Mouse (Mus musculus) c-Kit-positive CD71-positive TER-119-positive erythroid progenitor cells, embryonic 14.5 days (primary cell): ENCODE data around the gene Rhbdd1.

Experiments used
- DNase-seq: peaks from one replicate; pipeline ENCODE4 v3.0.0-alpha.2; 2013; ENCODE audit warnings: low spot score

Rhbdd1 gene

GRCm38 (mm10) chr1:82316111-82316745 is at the start of gene Rhbdd1:
Rhbdd1 (plus strand) TSS chr1:82316452.
- peak; percentile 96 for DNase-seq

- no peak for DNase-seq
These were observed 48.7 kb upstream of the Rhbdd1 start for GRCm38 (mm10) chr1:82267547-82267946.

GRCm38 (mm10) chr1:82272231-82272630 is 44.0 kb upstream of the Rhbdd1 start:
- no peak for DNase-seq

GRCm38 (mm10) chr1:82273529-82273928 is 42.7 kb upstream of the Rhbdd1 start:
- no peak for DNase-seq

- DNase-seq, result no peak
These were observed 41.9 kb upstream of the Rhbdd1 start for GRCm38 (mm10) chr1:82274361-82274760.

GRCm38 (mm10) chr1:82279768-82280167 is 36.5 kb upstream of the Rhbdd1 start:
- no peak for DNase-seq

GRCm38 (mm10) chr1:82281823-82282222 is 34.4 kb upstream of the Rhbdd1 start:
- no peak for DNase-seq

GRCm38 (mm10) chr1:82282992-82283611 is 33.1 kb upstream of the Rhbdd1 start:
- DNase-seq, result peak; percentile 77

GRCm38 (mm10) chr1:82283901-82284301 is 32.4 kb upstream of the Rhbdd1 start:
- no peak for DNase-seq

- DNase-seq, result no peak
These were observed 31.8 kb upstream of the Rhbdd1 start for GRCm38 (mm10) chr1:82284403-82284802.

- no peak for DNase-seq
These were observed 30.6 kb upstream of the Rhbdd1 start for GRCm38 (mm10) chr1:82285461-82286189.

- no peak for DNase-seq
These were observed 29.8 kb upstream of the Rhbdd1 start for GRCm38 (mm10) chr1:82286190-82287051.

- no peak for DNase-seq
These were observed 29.0 kb upstream of the Rhbdd1 start for GRCm38 (mm10) chr1:82287052-82287775.

GRCm38 (mm10) chr1:82287776-82288325 is 28.4 kb upstream of the Rhbdd1 start:
- no peak for DNase-seq

GRCm38 (mm10) chr1:82288421-82288990 is 27.7 kb upstream of the Rhbdd1 start:
- DNase-seq, result no peak

- DNase-seq, result no peak
These were observed 26.9 kb upstream of the Rhbdd1 start for GRCm38 (mm10) chr1:82289116-82289989.

GRCm38 (mm10) chr1:82289990-82290681 is 26.1 kb upstream of the Rhbdd1 start:
- no peak for DNase-seq

GRCm38 (mm10) chr1:82290723-82291150 is 25.5 kb upstream of the Rhbdd1 start:
- DNase-seq, result no peak

GRCm38 (mm10) chr1:82291151-82291797 is 25.0 kb upstream of the Rhbdd1 start, which contains the start of gene Irs1:
Irs1 (minus strand) TSS chr1:82291416.
- DNase-seq, result no peak
